Mouse (Mus musculus) cerebellum, postnatal 25 days (tissue): ENCODE measurements around the gene Slc43a2.

Experiments used
- DNase-seq, 2 experiments: peaks; one replicate each; pipeline ENCODE4 v3.0.0; 2021; ENCODE audit warnings: mixed read lengths in 2 of 2

The Slc43a2 gene

DNA sequence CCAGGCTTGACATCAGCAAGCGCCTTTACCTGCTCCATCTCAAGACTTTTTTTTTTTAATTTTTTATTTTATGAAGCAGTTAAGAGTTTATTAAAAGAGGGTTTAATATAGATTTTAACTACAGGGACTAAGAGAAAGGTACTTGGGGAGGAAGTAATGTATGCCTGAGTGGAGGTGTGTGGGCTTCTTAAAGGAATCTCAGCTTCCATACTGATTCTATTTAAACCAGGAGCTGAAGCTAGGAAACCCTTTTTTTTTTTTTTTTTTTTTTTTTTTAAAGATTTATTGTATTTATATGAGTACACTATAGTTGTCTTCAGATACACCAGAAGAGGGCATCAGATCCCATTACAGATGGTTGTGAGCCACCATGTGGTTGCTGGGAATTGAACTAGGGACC lies 83.3 kb downstream of the Slc43a2 start:
- DNase-seq, result no peak

GRCm38 (mm10) chr11:75615556-75615955 lies 84.1 kb downstream of the Slc43a2 start:
- no peak for DNase-seq

DNA sequence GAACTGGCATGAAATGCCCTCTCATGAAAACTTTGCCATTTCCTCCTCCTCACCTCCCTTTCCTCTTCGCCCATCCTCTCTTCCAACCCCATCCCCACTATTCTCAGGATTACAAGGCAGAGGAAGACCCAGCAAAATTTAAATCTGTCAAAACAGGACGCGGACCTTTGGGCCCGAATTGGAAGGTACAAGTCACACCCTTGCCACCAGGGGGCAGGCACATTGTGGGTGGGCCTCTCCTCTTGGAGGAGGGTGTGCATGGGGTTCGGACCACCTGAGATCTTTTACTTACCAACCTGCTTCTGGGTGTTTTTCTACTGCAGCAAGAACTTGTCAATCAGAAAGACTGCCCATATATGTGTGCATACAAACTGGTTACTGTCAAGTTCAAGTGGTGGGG lies 87.6 kb downstream of the Slc43a2 start:
- DNase-seq, result no peak

GRCm38 (mm10) chr11:75620136-75620780 lies 88.8 kb downstream of the Slc43a2 start:
- DNase-seq, result peak; percentile 76 to 84

GRCm38 (mm10) chr11:75621426-75621825 lies 89.9 kb downstream of the Slc43a2 start:
- no peak for DNase-seq

DNA sequence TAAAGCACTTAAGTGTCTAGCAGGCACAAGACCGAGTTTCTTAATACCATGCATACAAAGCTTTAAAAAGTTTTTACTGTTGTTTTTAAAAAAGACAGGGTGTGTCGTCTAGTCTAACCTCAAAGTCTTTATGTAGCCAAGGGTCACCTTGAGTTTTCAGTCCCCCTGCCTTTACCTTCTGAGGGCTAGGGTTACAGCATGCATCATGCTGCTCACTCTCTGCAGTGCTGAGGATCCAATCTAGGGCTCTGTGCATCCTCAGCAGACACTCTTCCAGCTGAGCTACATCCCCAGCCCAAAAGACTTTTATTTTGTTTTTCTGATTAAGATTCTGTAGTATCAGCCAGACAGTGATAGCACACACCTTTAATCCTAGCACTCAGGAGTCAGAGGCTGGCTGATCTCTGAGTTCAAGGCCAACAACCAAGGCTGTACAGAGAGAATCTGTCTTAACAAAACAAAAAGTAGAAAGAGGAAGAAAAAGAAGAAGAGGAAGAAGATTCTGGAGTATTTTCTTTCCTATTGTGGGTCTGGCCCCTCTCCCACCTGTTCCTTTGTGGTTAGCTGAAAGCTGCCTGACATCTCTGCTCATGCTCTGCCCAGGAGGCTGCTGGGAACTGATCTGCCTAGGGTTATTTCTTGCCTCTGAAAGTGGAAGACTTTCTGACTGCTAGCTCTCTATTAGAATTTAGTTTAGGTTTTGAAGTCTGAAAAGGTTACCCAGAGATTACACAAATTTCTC lies 91.3 kb downstream of the Slc43a2 start:
- no peak for DNase-seq

GRCm38 (mm10) chr11:75624102-75624554 lies 92.6 kb downstream of the Slc43a2 start:
- no peak for DNase-seq

DNA sequence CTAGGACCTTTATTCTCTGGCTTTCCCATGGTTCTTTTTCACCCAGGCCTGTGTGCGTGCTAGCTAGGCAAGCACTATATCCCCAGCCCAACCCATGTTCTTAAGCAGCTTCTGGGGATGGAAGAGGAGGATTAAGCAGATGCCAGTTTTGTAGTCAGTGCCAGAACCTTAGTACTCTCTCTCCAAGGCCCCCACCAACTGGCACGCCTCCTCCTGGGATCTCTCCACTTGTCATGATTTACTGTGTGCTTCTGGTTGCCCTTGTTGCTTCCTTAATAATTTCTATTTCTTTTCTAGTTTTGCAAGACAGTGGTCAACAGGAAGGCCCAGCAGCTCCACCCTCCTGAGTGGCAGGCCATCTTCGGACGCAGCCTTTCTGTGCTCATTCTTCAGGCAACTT lies 94.3 kb downstream of the Slc43a2 start:
- DNase-seq, result no peak
